Mouse (Mus musculus): ENCODE data around the gene Pnpla5.

- TF ChIP-seq POLR2A (IDR thresholded peaks at IDR 0.05; ENCODE audit: low read depth, low read length) = no peak
- TF ChIP-seq CTCF (IDR thresholded peaks at IDR 0.05; ENCODE audit: borderline replicate concordance, insufficient read depth, low read length) = no peak
These were observed 36.6 kb downstream of the Pnpla5 start for GRCm38 (mm10) chr15:84086364-84086763.

Measured in embryonic fibroblast, embryonic 13.5 days (primary cell).